Mouse (Mus musculus) bone marrow, adult 2 months (tissue): Measurements from ENCODE around the gene Gm11099. TPM values are rescaled to one million over a fixed set of nuclear protein-coding genes. Genes with fewer than 3 reads are reported as not detected.

Experiments used
- H3K27ac ChIP-seq: fragments of 200-500 bp; 2 replicates; pipeline ENCODE4 v1.5.1; 2012; ENCODE audit warnings: low read depth, mild to moderate bottlenecking, control low read depth, inconsistent platforms, low read length; ENCODE audit not compliant: control insufficient read depth, poor library complexity, insufficient read depth
- H3K4me1 ChIP-seq: fragments of 200-500 bp; 2 replicates; pipeline ENCODE4 v1.6.1; 2011; ENCODE audit warnings: low read length; ENCODE audit not compliant: control insufficient read depth, insufficient read depth
- H3K4me3 ChIP-seq: fragments of 200-500 bp; replicated peaks from 2 replicates; pipeline ENCODE3; 2011; ENCODE audit warnings: mild to moderate bottlenecking, low read depth, low read length, control low read depth; ENCODE audit not compliant: control insufficient read depth
- CTCF ChIP-seq: fragments of 200-500 bp; IDR thresholded peaks from 2 replicates; pipeline ENCODE4 v1.5.1; 2011; ENCODE audit warnings: low read length, control low read depth; ENCODE audit not compliant: control insufficient read depth, insufficient read depth
- POLR2A ChIP-seq: fragments of 200-500 bp; IDR thresholded peaks from 2 replicates; pipeline ENCODE4 v1.6.1; 2011; ENCODE audit warnings: low read depth, mild to moderate bottlenecking, control low read depth, low read length, borderline replicate concordance; ENCODE audit not compliant: control insufficient read depth
- WGBS: fragments of 180-500 bp; shearing (Covaris S2); methylation state at CpG from one replicate; pipeline ENCODE4 v1.1.7; 2018; 5-methylcytosine and 5-hydroxymethylcytosine counted together
- polyA plus RNA-seq: library from polyadenylated mRNA; stranded (reverse); fragments of >200 nt; gene quantifications from 2 replicates; pipeline ENCODE4 v1.2.4, GENCODE M21; 2011; ENCODE audit warnings: low replicate concordance; ENCODE audit not compliant: missing spikeins, insufficient read depth, insufficient read length

The Gm11099 gene
- polyA plus RNA-seq, 1 experiment: not detected

DNA sequence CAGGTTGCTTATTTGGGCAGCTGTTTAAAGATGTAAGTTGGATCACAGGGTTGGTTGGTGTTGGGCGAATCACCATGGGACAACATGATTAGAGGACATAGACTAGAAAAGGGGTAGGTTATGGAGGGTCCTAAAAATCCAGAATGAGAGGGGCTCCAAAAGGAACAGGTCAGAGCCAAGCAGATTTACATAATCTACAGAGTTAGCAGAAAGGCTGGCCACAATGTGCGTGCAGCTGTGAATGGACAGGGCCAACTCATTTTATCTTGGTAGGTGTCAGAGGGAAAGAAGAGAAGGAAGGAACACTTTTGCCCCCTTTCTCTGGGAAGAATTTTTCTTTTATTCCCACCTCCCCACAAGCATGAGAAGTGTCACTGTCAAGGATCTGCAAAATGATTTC is 97.1 kb downstream of the Gm11099 start:
- Histone ChIP-seq H3K4me1 (no peaks in the 10 kb centered on the region), H3K4me3 (no peak overlapping the region), H3K27ac (no peak overlapping the region)
- TF ChIP-seq CTCF: no peak
- TF ChIP-seq POLR2A: no peak
- WGBS: 80% methylated on average over 2 of the region's 2 CpGs

GRCm38 (mm10) chr2:58956770-58957300 is 97.6 kb downstream of the Gm11099 start:
- H3K4me1 ChIP-seq: no peaks in the 10 kb centered on the region
- WGBS: 71% methylated on average over 2 of the region's 2 CpGs
- H3K27ac ChIP-seq: no peak overlapping the region
- TF ChIP-seq POLR2A: no peak
- TF ChIP-seq CTCF: no peak
- H3K4me3 ChIP-seq: no peak overlapping the region
